Mouse (Mus musculus): ENCODE results near the gene Spem1. TPM values are rescaled to one million over a fixed set of nuclear protein-coding genes. Genes with fewer than 3 reads are reported as not detected.

The Spem1 gene
- polyA plus RNA-seq, 1 experiment, result 11.3 TPM

GRCm38 (mm10) chr11:69836703-69837576 lies 15.0 kb upstream of the Spem1 start:
- no peak for DNase-seq (ENCODE audit: low read depth)

GRCm38 (mm10) chr11:69835966-69836335 lies 14.0 kb upstream of the Spem1 start:
- DNase-seq (ENCODE audit: low read depth), result no peak

GRCm38 (mm10) chr11:69835326-69835965 lies 13.5 kb upstream of the Spem1 start:
- DNase-seq (ENCODE audit: low read depth), result no peak

GRCm38 (mm10) chr11:69834001-69834549 lies 12.1 kb upstream of the Spem1 start:
- no peak for DNase-seq (ENCODE audit: low read depth)

- no peak for DNase-seq (ENCODE audit: low read depth)
Observed at GRCm38 (mm10) chr11:69833554-69833953, 11.6 kb upstream of the Spem1 start.

GRCm38 (mm10) chr11:69828832-69829231 lies 6.9 kb upstream of the Spem1 start:
- no peak for DNase-seq (ENCODE audit: low read depth)

GRCm38 (mm10) chr11:69823456-69823855 lies 1.5 kb upstream of the Spem1 start:
- DNase-seq (ENCODE audit: low read depth), result no peak

- DNase-seq (ENCODE audit: low read depth), result no peak
Observed at GRCm38 (mm10) chr11:69818871-69819270, 3.1 kb downstream of the Spem1 start.

- no peak for DNase-seq (ENCODE audit: low read depth)
Observed at GRCm38 (mm10) chr11:69818365-69818764, 3.6 kb downstream of the Spem1 start, which contains the start of gene Spem2. Spem2 (minus strand) TSS chr11:69818465.

- DNase-seq (ENCODE audit: low read depth), result no peak
Observed at GRCm38 (mm10) chr11:69816520-69816919, 5.5 kb downstream of the Spem1 start.

GRCm38 (mm10) chr11:69815155-69815554 lies 6.8 kb downstream of the Spem1 start, which contains the start of gene Gm39566:
Gm39566 (minus strand) TSS chr11:69815298.
- DNase-seq (ENCODE audit: low read depth), result no peak

- DNase-seq (ENCODE audit: low read depth), result no peak
Observed at GRCm38 (mm10) chr11:69810280-69810679, 11.7 kb downstream of the Spem1 start.

GRCm38 (mm10) chr11:69807641-69808040 lies 14.3 kb downstream of the Spem1 start:
- no peak for DNase-seq (ENCODE audit: low read depth)

GRCm38 (mm10) chr11:69806378-69806777 lies 15.6 kb downstream of the Spem1 start:
- DNase-seq (ENCODE audit: low read depth), result no peak

- DNase-seq (ENCODE audit: low read depth), result no peak
Observed at GRCm38 (mm10) chr11:69804972-69805909, 16.7 kb downstream of the Spem1 start, which contains the start of gene Tmem102. Tmem102 (minus strand) TSS chr11:69805624.

- DNase-seq (ENCODE audit: low read depth), result no peak
Observed at GRCm38 (mm10) chr11:69804652-69804940, 17.4 kb downstream of the Spem1 start.

GRCm38 (mm10) chr11:69803786-69804651 lies 18.0 kb downstream of the Spem1 start:
- DNase-seq (ENCODE audit: low read depth), result no peak

GRCm38 (mm10) chr11:69803328-69803727 lies 18.7 kb downstream of the Spem1 start:
- no peak for DNase-seq (ENCODE audit: low read depth)

GRCm38 (mm10) chr11:69802648-69803105 lies 19.3 kb downstream of the Spem1 start:
- no peak for DNase-seq (ENCODE audit: low read depth)

- no peak for DNase-seq (ENCODE audit: low read depth)
Observed at GRCm38 (mm10) chr11:69801379-69801977, 20.5 kb downstream of the Spem1 start, which contains the start of gene Fgf11. Fgf11 (minus strand) TSS chr11:69801857.

Measured in gonadal fat pad, adult 2 months (tissue).